ENCODE assay signal across 8 mouse cellular contexts in genomic region chr3:115641411-115641810, GRCm38 (mm10).
DNase-seq lines count a peak whose midpoint lies in the region; ATAC-seq lines count a peak whose summit lies in the region.
"Had no signal": no experiment of that assay in that cellular context is flagged by ENCODE, and none has a peak within 500 bp of the region (broad histone marks: within the 10 kb centered on the region; RNA-seq: fewer than 3 reads in every experiment).

No protein-coding gene starts in this region.

- peak overlapping the region; percentile 91 to 98 for H3K27ac ChIP-seq in heart, embryonic 14.5 days (replicated peaks in 1 of 2; ENCODE audit: control insufficient read depth in 1 of 2, insufficient read depth in 1 of 2, low read depth in 2 of 2, low read length in 2 of 2)
- H3K27ac ChIP-seq in midbrain, embryonic 12.5 days (replicated peaks), result no peak overlapping the region

- ATAC-seq in heart, embryonic 14.5 days (ENCODE audit: insufficient number of reproducible peaks, insufficient read depth, low FRiP score, low read depth), result peak; percentile 82
- 0 out of 2 replicates have a peak, but pooled peaks have one; percentile 20 for ATAC-seq in midbrain, embryonic 12.5 days (ENCODE audit: low FRiP score, low read depth)
- ATAC-seq in inflammation-experienced regulatory T-cells, adult 6 months, result no peak

- no peaks in the 10 kb centered on the region for H3K36me3 ChIP-seq in heart, embryonic 14.5 days (ENCODE audit: control insufficient read depth, insufficient read depth, low read length)
- no peaks in the 10 kb centered on the region for H3K36me3 ChIP-seq in midbrain, embryonic 12.5 days
- H3K36me3 ChIP-seq: embryonic facial prominence, embryonic 13.5 days had no signal

- peak overlapping the region; percentile 63 for H3K4me2 ChIP-seq in heart, embryonic 14.5 days (ENCODE audit: low read length)
- no peak overlapping the region for H3K4me2 ChIP-seq in midbrain, embryonic 12.5 days (replicated peaks)

- H3K9ac ChIP-seq in heart, embryonic 14.5 days (ENCODE audit: low read length), result peak overlapping the region; percentile 59; the same call in 1 of the 2 replicates
- H3K9ac ChIP-seq in midbrain, embryonic 12.5 days (replicated peaks), result no peak overlapping the region

- H3K4me1 ChIP-seq in heart, embryonic 14.5 days (ENCODE audit: control insufficient read depth in 2 of 2, insufficient read depth in 2 of 2, low read length in 2 of 2), result peaks cover 27 to 55% of the 10 kb centered on the region in 2 experiments
- H3K4me1 ChIP-seq in midbrain, embryonic 12.5 days, result peaks cover 9% of the 10 kb centered on the region

- H3K9me3 ChIP-seq in heart, embryonic 14.5 days (ENCODE audit: control insufficient read depth, low read length), result no peaks in the 10 kb centered on the region
- no peaks in the 10 kb centered on the region for H3K9me3 ChIP-seq in midbrain, embryonic 12.5 days
- H3K9me3 ChIP-seq: embryonic facial prominence, embryonic 13.5 days had no signal

- 5% methylated on average over 6 of the region's 6 CpGs for WGBS in heart, embryonic 14.5 days
- 56% methylated on average over 6 of the region's 6 CpGs for WGBS in midbrain, embryonic 12.5 days

- peak; percentile 8 for DNase-seq in ES-CJ7 (ENCODE audit: low read depth, low spot score)
- DNase-seq in adrenal gland, adult 8-10 months, result peak; percentile 37
- DNase-seq in kidney, postnatal 14 days, result peak; percentile 30
- no peak for DNase-seq in layer of hippocampus, adult 18-20 months (ENCODE audit: low spot score in 2 of 2)

- peak overlapping the region in 1 of 2 experiments; percentile 35; a peak in 1 of 4 replicates for H3K4me3 ChIP-seq in heart, embryonic 14.5 days (ENCODE audit: control insufficient read depth in 1 of 2, insufficient read depth in 1 of 2, low read depth in 1 of 2, low read length in 2 of 2)
- no peak overlapping the region for H3K4me3 ChIP-seq in midbrain, embryonic 12.5 days

- H3K27me3 ChIP-seq in heart, embryonic 14.5 days (ENCODE audit: control insufficient read depth, insufficient read depth, low read length), result no peaks in the 10 kb centered on the region
- no peaks in the 10 kb centered on the region for H3K27me3 ChIP-seq in midbrain, embryonic 12.5 days
- H3K27me3 ChIP-seq: embryonic facial prominence, embryonic 13.5 days had no signal

Comparison
In these comparisons a context has a peak if more than half of its experiments do, and no peak if none do; other contexts are left out.
1. DNase-seq: peak in ES-CJ7 (single experiment), adrenal gland, adult 8-10 months (single experiment) and kidney, postnatal 14 days (single experiment); none in layer of hippocampus, adult 18-20 months (0 of 2).